Mouse (Mus musculus): ENCODE data around the gene Eif3i.

DNA sequence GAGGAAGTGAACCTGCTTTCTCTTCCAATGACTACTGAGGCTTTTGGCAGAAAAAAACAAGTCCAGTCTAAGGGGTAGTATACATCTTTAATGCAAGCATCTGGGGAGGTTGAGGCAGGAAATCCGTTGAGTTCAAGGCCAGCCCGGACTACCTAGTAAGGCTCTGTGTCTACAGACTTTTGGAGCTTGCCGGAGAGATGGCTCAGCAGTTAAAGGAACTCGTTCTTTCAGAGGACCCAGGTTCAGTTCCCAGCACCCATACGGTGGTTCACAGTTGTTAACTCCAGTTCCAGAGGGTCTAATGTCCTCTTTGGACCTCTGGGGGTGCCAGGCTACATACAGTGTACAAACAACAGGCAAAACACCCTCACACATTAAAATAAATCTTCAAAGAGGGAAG, 17.6 kb upstream of the Eif3i start:
- TF ChIP-seq POLR2A (IDR thresholded peaks at IDR 0.05; ENCODE audit: control insufficient read depth, extremely low read depth, insufficient read depth, low read length, poor library complexity) (no peak), CTCF (IDR thresholded peaks at IDR 0.05; ENCODE audit: borderline replicate concordance, control insufficient read depth, extremely low read depth, insufficient read depth, low read length, poor library complexity) (no peak)

All from thymus, adult 2 months (tissue).